8 mouse cellular contexts compared by ENCODE assay signal in the genomic region with DNA sequence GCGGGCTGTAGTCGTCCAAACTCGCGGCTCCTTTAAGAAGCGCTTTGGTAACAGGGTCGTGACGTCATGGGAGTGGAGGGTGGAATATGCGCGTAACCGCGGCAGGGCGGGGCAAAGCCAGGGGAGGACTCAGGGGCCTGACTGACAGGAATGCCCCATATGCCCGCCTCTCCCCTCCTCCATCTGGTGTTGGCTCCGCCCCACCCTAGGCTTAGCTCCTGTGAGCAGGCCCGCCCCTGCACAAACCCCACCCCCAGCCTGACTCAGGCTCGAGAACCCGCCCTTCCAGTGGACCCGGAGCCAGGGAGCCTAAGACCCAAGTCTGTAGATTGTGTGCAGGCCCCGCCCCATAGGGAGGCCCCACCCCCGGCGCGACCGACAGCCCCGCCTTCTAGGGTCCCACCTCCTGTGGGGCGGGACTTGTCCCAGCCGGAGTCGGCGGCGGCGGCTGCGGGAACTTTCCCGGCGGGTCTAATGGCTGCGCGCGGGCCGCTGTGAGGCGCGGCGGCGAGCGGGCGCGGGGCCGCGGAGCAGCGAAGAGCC. TPM values are rescaled to one million over a fixed set of nuclear protein-coding genes. Genes with fewer than 3 reads are reported as not detected.
DNase-seq lines count a peak whose midpoint lies in the region; ATAC-seq lines count a peak whose summit lies in the region.

A gene (plus strand): TSS at position 440 of the 543 bp plus-strand sequence.

- peak within 1 kb of the TSS; percentile 91 for H3K4me3 ChIP-seq in hindbrain, embryonic 12.5 days

- ATAC-seq in hindbrain, embryonic 12.5 days (ENCODE audit: low FRiP score): peak; percentile 99

- WGBS in hindbrain, embryonic 12.5 days: under 1% methylated on average over 44 of the region's 47 CpGs

- H3K9ac ChIP-seq in hindbrain, embryonic 12.5 days: peak within 1 kb of the TSS; percentile 89

- no peaks in the 10 kb centered on the region for H3K36me3 ChIP-seq in hindbrain, embryonic 12.5 days

- DNase-seq in NIH3T3 (ENCODE audit: low read depth): peak; percentile 99
- DNase-seq in cerebellum, postnatal 10 days: peak; percentile 99 to 100
- peak; percentile 99 for DNase-seq in frontal cortex, postnatal 10 days (ENCODE audit: low spot score in 2 of 2)
- DNase-seq in layer of hippocampus, postnatal 14 days (ENCODE audit: low spot score in 2 of 2): peak; percentile 96 to 99
- DNase-seq in lung, postnatal 14 days: peak; percentile 99
- DNase-seq in retina, adult 2 months (ENCODE audit: low read depth, low spot score): peak; percentile 99
- peak; percentile 99 to 100 for DNase-seq in thymus, postnatal 36 days

- peak within 1 kb of the TSS; percentile 76 for H3K27ac ChIP-seq in hindbrain, embryonic 12.5 days

- peaks cover 32% of the 10 kb centered on the region for H3K4me1 ChIP-seq in hindbrain, embryonic 12.5 days

- H3K27me3 ChIP-seq in hindbrain, embryonic 12.5 days: no peaks in the 10 kb centered on the region

- H3K4me2 ChIP-seq in hindbrain, embryonic 12.5 days (replicated peaks): peak within 1 kb of the TSS; percentile 88

- H3K9me3 ChIP-seq in hindbrain, embryonic 12.5 days (replicated peaks): no peaks in the 10 kb centered on the region

RNA-seq across cellular contexts. Expression of the gene that starts here (rescaled TPM):
- polyA plus RNA-seq in hindbrain, embryonic 12.5 days (2016; fragmentation: Nextera tagmentation; extraction: Ambion mirVana): 26.1 and 26.4 TPM in 2 replicates
- 10 to 100 TPM; 41.1 to 41.2 TPM for total RNA-seq in layer of hippocampus, postnatal 14 days (2021)

Comparison
In these comparisons a context has a peak if more than half of its experiments do, and no peak if none do; other contexts are left out.
1. Peak in every context shown above with its lines: DNase-seq, ATAC-seq, H3K4me3 ChIP-seq and H3K27ac ChIP-seq.